Mouse (Mus musculus) kidney, embryonic 15.5 days (tissue): ENCODE results near the gene Nudt8. TPM values are rescaled to one million over a fixed set of nuclear protein-coding genes. Genes with fewer than 3 reads are reported as not detected.
"Not testable (repeated sequence)": the region's sequence is repeated elsewhere in the genome, so short reads cannot be mapped to it uniquely, and the experiment has no call there.

ENCODE experiments used
- ATAC-seq: fragments of 200-750 bp; cut with Nextera tagmentation; replicated peaks from 2 replicates; pipeline ENCODE4 v1.8.0; 2017; ENCODE audit warnings: moderate TSS enrichment; ENCODE audit not compliant: low FRiP score
- H3K27ac ChIP-seq: fragments of 300-500 bp; sonication (generic); 2 replicates; pipeline ENCODE4 v1.5.1; 2015; ENCODE audit warnings: mild to moderate bottlenecking, inconsistent platforms
- H3K27me3 ChIP-seq: fragments of 300-500 bp; sonication (generic); 2 replicates; pipeline ENCODE4 v1.6.1; 2015; ENCODE audit warnings: inconsistent platforms
- H3K36me3 ChIP-seq: fragments of 300-500 bp; sonication (generic); 2 replicates; pipeline ENCODE4 v1.6.1; 2015; ENCODE audit warnings: inconsistent platforms
- H3K4me1 ChIP-seq: fragments of 300-500 bp; sonication (generic); 2 replicates; pipeline ENCODE4 v1.6.1; 2015; ENCODE audit warnings: inconsistent platforms
- H3K4me2 ChIP-seq: fragments of 300-500 bp; sonication (generic); 2 replicates; pipeline ENCODE4 v1.6.1; 2015; ENCODE audit warnings: moderate library complexity, mild to moderate bottlenecking, inconsistent platforms
- H3K4me3 ChIP-seq: fragments of 300-500 bp; sonication (generic); replicated peaks from 2 replicates; pipeline ENCODE4 v1.5.1; 2015; ENCODE audit warnings: mild to moderate bottlenecking, inconsistent platforms
- H3K9ac ChIP-seq: fragments of 300-500 bp; sonication (generic); 2 replicates; pipeline ENCODE4 v1.6.1; 2015; ENCODE audit warnings: mild to moderate bottlenecking, inconsistent platforms
- H3K9me3 ChIP-seq: fragments of 300-500 bp; sonication (generic); replicated peaks from 2 replicates; pipeline ENCODE4 v1.6.1; 2016; ENCODE audit warnings: inconsistent platforms
- WGBS: fragments of 180-500 bp; shearing (Covaris S2); methylation state at CpG from one replicate; pipeline ENCODE4 v1.1.7; 2015; ENCODE audit warnings: mixed read lengths; 5-methylcytosine and 5-hydroxymethylcytosine counted together
- polyA plus RNA-seq: library from polyadenylated mRNA; unstranded; fragments of >200 nt; fragmentation: Nextera tagmentation; extraction: Ambion mirVana; gene quantifications from 2 replicates; pipeline ENCODE4 v1.2.1, GENCODE M21; 2015

Nudt8 gene
- polyA plus RNA-seq, 1 experiment from 2014 or later = 36.2 TPM

- Histone ChIP-seq H3K4me2 (0 out of 2 replicates have a peak overlapping the region, but pooled peaks have one; percentile 17), H3K36me3 (no peaks in the 10 kb centered on the region), H3K4me1 (peaks cover 13% of the 10 kb centered on the region), H3K27ac (no peak overlapping the region), H3K4me3 (no peak overlapping the region), H3K9me3 (no peaks in the 10 kb centered on the region), H3K9ac (no peak overlapping the region), H3K27me3 (no peaks in the 10 kb centered on the region)
- 35% methylated on average over 18 of the region's 18 CpGs for WGBS
- ATAC-seq = peak; percentile 80
Measured at GRCm38 (mm10) chr19:4018743-4019583, 18.6 kb downstream of the Nudt8 start.

DNA sequence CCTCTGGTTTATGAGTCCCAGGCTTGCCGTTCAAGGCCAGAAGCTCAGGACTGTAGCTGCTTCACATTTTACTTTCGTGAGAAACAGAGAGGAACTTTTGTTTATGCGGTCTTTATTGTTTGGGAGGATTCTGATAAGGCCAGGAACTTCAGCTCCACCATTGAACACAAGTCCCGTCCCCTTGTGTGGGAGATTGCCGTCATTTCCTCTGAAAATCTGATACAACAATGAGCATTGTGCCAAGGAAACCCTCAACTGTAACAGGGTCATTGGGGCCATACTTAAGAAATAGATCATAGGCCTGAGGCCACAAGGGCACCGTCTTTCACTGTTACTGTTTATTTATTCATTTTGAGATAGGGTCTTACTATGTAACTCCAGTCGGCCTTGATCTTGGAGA, 22.8 kb downstream of the Nudt8 start:
- Histone ChIP-seq H3K36me3 (no peaks in the 10 kb centered on the region), H3K4me1 (peaks cover 13% of the 10 kb centered on the region), H3K4me2 (no peak overlapping the region), H3K27me3 (no peaks in the 10 kb centered on the region), H3K9ac (no peak overlapping the region), H3K9me3 (0 out of 2 replicates have a peak, but pooled peaks cover 3% of the 10 kb centered on the region), H3K4me3 (no peak overlapping the region), H3K27ac (no peak overlapping the region)
- ATAC-seq = no peak
- 71% methylated on average over 7 of the region's 7 CpGs for WGBS

DNA sequence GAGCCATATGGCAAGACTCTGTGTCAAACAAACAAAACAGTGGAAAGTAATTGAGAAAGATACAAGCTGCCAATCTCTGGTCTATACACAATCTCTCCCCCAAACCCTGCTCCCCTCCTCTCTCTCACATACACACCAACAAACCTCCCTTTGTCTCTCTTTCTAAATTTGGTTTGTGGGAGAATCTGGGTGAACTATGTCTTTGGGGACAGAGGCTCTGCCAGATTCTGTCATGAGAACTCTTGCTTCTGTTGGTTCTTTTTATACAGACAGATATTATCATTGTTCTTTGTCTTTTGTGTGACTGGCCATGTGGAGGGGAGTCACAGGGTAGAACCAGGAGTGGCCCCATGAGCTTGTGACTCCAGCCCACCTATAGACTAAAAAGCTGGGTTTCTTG, 27.2 kb downstream of the Nudt8 start:
- Histone ChIP-seq H3K4me3 (no peak overlapping the region), H3K4me1 (no peaks in the 10 kb centered on the region), H3K4me2 (no peak overlapping the region), H3K27ac (no peak overlapping the region), H3K9me3 (0 out of 2 replicates have a peak, but pooled peaks cover 3% of the 10 kb centered on the region), H3K36me3 (no peaks in the 10 kb centered on the region), H3K9ac (no peak overlapping the region), H3K27me3 (no peaks in the 10 kb centered on the region)
- no peak for ATAC-seq

- no peaks in the 10 kb centered on the region for H3K27me3 ChIP-seq
- H3K9me3 ChIP-seq = no peaks in the 10 kb centered on the region
- peaks cover 20% of the 10 kb centered on the region for H3K4me1 ChIP-seq
- peaks cover 10% of the 10 kb centered on the region for H3K36me3 ChIP-seq
- no peak overlapping the region for H3K4me3 ChIP-seq
- 77% methylated on average over 7 of the region's 7 CpGs for WGBS
- no peak overlapping the region for H3K4me2 ChIP-seq
- no peak overlapping the region for H3K9ac ChIP-seq
- H3K27ac ChIP-seq = no peak overlapping the region
- ATAC-seq = no peak
Measured at GRCm38 (mm10) chr19:4032668-4033067, 32.3 kb downstream of the Nudt8 start.

DNA sequence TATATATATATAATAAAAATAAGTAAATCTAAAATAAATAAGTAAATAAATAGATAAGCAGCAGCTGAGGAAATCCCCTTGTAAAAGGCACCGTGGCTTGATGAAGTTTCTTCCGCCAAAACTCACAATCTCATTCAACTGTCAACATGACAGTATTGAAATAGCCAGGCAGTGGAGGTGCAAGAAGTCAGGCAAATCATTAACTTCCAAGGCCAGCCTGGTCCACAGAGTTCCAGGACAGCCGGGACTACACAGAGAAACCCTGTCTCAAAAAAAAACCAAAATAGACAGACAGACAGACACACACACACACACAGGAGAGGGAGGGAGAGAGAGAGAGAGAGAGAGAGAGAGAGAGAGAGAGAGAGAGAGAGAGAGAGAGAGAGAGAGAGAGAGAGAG, 32.9 kb downstream of the Nudt8 start:
- no peaks in the 10 kb centered on the region for H3K9me3 ChIP-seq
- ATAC-seq = no peak
- H3K4me2 ChIP-seq = no peak overlapping the region
- H3K27ac ChIP-seq = no peak overlapping the region
- peaks cover 22% of the 10 kb centered on the region for H3K4me1 ChIP-seq
- no peaks in the 10 kb centered on the region for H3K27me3 ChIP-seq
- no peak overlapping the region for H3K9ac ChIP-seq
- 68% methylated on average over 3 of the region's 3 CpGs for WGBS
- peaks cover 10% of the 10 kb centered on the region for H3K36me3 ChIP-seq
- no peak overlapping the region for H3K4me3 ChIP-seq

- Histone ChIP-seq H3K27me3 (no peaks in the 10 kb centered on the region), H3K9me3 (no peaks in the 10 kb centered on the region), H3K9ac (no peak overlapping the region), H3K36me3 (peaks cover 10% of the 10 kb centered on the region), H3K4me2 (no peak overlapping the region), H3K27ac (no peak overlapping the region), H3K4me1 (peaks cover 24% of the 10 kb centered on the region), H3K4me3 (no peak overlapping the region)
- ATAC-seq = no peak
- 67% methylated on average over 5 of the region's 5 CpGs for WGBS
Measured at GRCm38 (mm10) chr19:4033742-4034141, 33.4 kb downstream of the Nudt8 start.

DNA sequence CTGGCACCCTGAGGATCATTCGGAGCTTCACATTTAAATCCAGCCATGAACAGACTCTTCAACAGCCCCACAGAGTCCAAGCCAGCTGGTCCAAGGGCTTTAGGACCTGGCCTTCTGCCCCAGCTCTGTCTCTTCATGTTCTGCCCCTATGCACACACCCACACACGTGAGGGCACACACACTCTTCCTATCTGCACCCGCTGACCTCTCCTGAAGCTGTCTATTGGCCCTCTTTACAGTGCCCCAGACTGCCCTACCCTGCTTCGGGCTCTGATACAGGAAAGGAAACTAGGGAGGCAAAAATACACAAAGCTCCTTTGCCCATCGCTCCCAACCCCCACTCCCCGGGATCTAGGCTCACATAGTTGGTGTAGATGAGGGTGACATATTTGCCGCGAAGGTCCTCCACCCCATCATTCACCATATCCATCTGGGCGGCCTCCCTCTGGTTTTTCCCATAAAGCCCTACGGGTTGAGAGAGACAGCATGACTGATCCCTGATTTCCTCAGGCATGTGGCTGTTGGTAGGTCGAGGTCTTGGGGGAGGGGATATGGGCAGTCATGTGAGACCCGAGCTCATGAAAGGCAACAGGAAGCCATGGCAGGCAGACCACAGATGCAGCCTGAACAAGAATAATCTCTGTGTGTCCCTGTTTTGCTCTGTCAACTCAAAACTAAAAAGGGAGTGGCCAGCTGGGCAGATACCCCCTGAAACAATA, 36.1 kb downstream of the Nudt8 start:
- Histone ChIP-seq H3K9me3 (no peaks in the 10 kb centered on the region), H3K4me2 (peak overlapping the region; percentile 43), H3K4me3 (peak overlapping the region; percentile 17; the same call in 1 of the 2 replicates), H3K4me1 (peaks cover 24% of the 10 kb centered on the region), H3K27ac (no peak overlapping the region), H3K27me3 (no peaks in the 10 kb centered on the region), H3K9ac (peak overlapping the region; percentile 17; the same call in 1 of the 2 replicates), H3K36me3 (peaks cover 10% of the 10 kb centered on the region)
- 0 out of 2 replicates have a peak, but pooled peaks have one; percentile 50 for ATAC-seq
- 67% methylated on average over 12 of the region's 12 CpGs for WGBS

GRCm38 (mm10) chr19:4037154-4037787, 36.9 kb downstream of the Nudt8 start:
- H3K4me1 ChIP-seq = peaks cover 24% of the 10 kb centered on the region
- H3K9me3 ChIP-seq, H3K27me3 ChIP-seq, H3K36me3 ChIP-seq: not testable (repeated sequence)
- ATAC-seq = 0 out of 2 replicates have a peak, but pooled peaks have one; percentile 31
- H3K27ac ChIP-seq = peak overlapping the region; percentile 83
- peak overlapping the region; percentile 66 for H3K9ac ChIP-seq
- H3K4me3 ChIP-seq = peak overlapping the region; percentile 66
- H3K4me2 ChIP-seq = peak overlapping the region; percentile 76
- 23% methylated on average over 7 of the region's 8 CpGs for WGBS

DNA sequence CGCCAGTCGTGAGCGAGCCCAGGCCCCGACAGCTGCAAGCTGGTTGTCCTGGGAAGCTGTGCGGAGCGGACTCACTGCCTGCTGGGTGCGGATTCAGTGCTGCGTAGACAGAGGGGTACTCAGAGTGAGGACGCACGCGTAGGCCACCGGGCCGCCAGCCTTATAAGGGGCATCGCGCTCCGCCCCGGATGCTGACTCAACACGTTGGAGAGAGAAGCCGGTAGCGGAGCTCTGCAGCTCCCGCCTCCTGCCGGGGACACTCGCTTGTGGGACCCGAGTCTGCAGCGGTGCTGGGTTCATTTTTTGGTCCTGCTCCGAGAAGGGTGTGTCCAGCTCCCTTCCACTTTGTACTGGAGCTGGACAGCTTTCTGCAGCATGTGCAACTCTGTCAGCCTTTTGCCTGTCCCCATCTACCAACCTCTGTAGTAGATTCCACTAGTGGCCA, 37.4 kb downstream of the Nudt8 start, which contains the start of gene Gstp1:
TSS of gene Gstp1 (minus strand) at position 198 of the 445 bp plus-strand sequence.
- peaks cover 24% of the 10 kb centered on the region for H3K4me1 ChIP-seq
- peak within 1 kb of the TSS; percentile 76 for H3K4me2 ChIP-seq
- WGBS = 0% methylated on average over 26 of the region's 26 CpGs
- peaks cover 10% of the 10 kb centered on the region for H3K36me3 ChIP-seq
- H3K27ac ChIP-seq = peak within 1 kb of the TSS; percentile 83
- H3K27me3 ChIP-seq = no peaks in the 10 kb centered on the region
- peak; percentile 87 for ATAC-seq
- peak within 1 kb of the TSS; percentile 66 for H3K9ac ChIP-seq
- H3K9me3 ChIP-seq = no peaks in the 10 kb centered on the region
- H3K4me3 ChIP-seq = peak within 1 kb of the TSS; percentile 66

GRCm38 (mm10) chr19:4040941-4041340, 40.6 kb downstream of the Nudt8 start:
- not testable (repeated sequence) for H3K27me3 ChIP-seq, H3K27ac ChIP-seq, ATAC-seq, H3K4me3 ChIP-seq, H3K4me2 ChIP-seq, H3K9me3 ChIP-seq, H3K36me3 ChIP-seq, H3K9ac ChIP-seq
- peaks cover 21% of the 10 kb centered on the region for H3K4me1 ChIP-seq
- 83% methylated on average over 5 of the region's 5 CpGs for WGBS

DNA sequence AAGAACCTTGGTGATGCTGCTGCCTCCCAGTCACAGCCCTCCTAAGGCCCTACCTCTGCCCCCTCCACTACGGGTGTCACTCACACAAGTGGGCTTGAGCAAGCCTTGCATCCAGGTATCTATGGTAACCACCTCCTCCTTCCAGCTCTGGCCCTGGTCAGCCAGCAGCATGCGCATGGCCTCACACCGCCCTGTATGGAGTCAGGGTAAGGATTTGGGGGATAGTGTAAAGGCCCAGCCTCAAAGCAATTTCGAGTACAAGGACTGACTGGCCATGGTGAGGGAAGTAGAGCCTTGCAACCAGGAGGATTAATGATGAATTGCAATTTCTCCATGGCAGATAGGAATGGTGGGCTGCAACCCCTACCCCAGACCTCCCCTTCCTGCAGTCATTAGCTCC, 41.1 kb downstream of the Nudt8 start:
- not testable (repeated sequence) for ATAC-seq
- WGBS = 81% methylated on average over 3 of the region's 4 CpGs

DNA sequence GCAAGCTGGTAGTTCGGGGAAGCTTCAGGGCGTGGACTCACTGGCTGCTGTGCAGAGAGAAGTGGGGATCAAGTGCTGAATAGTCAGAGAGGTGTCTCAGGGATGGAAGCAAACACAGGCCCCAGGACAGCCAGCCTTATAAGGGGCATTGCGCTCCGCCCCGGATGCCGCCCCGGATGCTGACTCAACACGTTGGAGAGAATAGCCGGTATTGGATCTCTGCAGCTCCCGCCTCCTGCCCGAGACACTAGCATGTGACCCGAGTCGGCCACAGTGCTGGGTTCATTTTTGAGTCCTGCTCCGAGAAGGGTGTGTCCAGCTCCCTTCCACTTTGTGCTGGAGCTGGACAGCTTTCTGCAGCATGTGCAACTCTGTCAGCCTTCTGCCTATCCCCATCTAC, 41.7 kb downstream of the Nudt8 start:
- H3K9me3 ChIP-seq = no peaks in the 10 kb centered on the region
- no peak overlapping the region for H3K4me3 ChIP-seq
- no peaks in the 10 kb centered on the region for H3K36me3 ChIP-seq
- no peak overlapping the region for H3K9ac ChIP-seq
- 64% methylated on average over 14 of the region's 14 CpGs for WGBS
- no peak overlapping the region for H3K27ac ChIP-seq
- no peak for ATAC-seq
- peaks cover 16% of the 10 kb centered on the region; the same call in 1 of the 2 replicates for H3K4me1 ChIP-seq
- H3K4me2 ChIP-seq = no peak overlapping the region
- no peaks in the 10 kb centered on the region for H3K27me3 ChIP-seq

More for the DNA sequence above, 41.1 kb downstream of the Nudt8 start:
- not testable (repeated sequence) for H3K27me3 ChIP-seq, H3K4me3 ChIP-seq, H3K27ac ChIP-seq, H3K9ac ChIP-seq, H3K9me3 ChIP-seq, H3K4me2 ChIP-seq, H3K36me3 ChIP-seq
- H3K4me1 ChIP-seq = peaks cover 20% of the 10 kb centered on the region
